Mouse (Mus musculus) embryo, embryonic 10.5 days (tissue): ENCODE results near the gene Suox.
"Not testable (repeated sequence)": the region's sequence is repeated elsewhere in the genome, so short reads cannot be mapped to it uniquely, and the experiment has no call there.

Experiments used
- DNase-seq: peaks from one replicate; pipeline ENCODE4 v3.0.0-alpha.2; 2015; ENCODE audit warnings: low spot score

The Suox gene

GRCm38 (mm10) chr10:128673763-128674468 lies at the start of gene Suox:
Gene Suox, minus strand, starts transcription at chr10:128674073.
- peak; percentile 91 for DNase-seq

GRCm38 (mm10) chr10:128715559-128716537 lies 42.0 kb upstream of the Suox start:
- no peak for DNase-seq

GRCm38 (mm10) chr10:128711318-128711717 lies 37.4 kb upstream of the Suox start:
- DNase-seq, result not testable (repeated sequence)

GRCm38 (mm10) chr10:128705317-128705693 lies 31.4 kb upstream of the Suox start:
- DNase-seq, result no peak

GRCm38 (mm10) chr10:128704491-128705316 lies 30.8 kb upstream of the Suox start, which contains the start of gene Cdk2:
Gene Cdk2, minus strand, starts transcription at chr10:128705031.
- peak; percentile 96 for DNase-seq

GRCm38 (mm10) chr10:128703895-128704294 lies 30.0 kb upstream of the Suox start, which contains the start of gene Pmel:
Gene Pmel, plus strand, starts transcription at chr10:128704195.
- no peak for DNase-seq

- DNase-seq, result no peak
Observed at GRCm38 (mm10) chr10:128702328-128703007, 28.6 kb upstream of the Suox start.

GRCm38 (mm10) chr10:128700712-128701111 lies 26.8 kb upstream of the Suox start:
- no peak for DNase-seq

- DNase-seq, result no peak
Observed at GRCm38 (mm10) chr10:128699611-128700010, 25.7 kb upstream of the Suox start.

GRCm38 (mm10) chr10:128699006-128699405 lies 25.1 kb upstream of the Suox start:
- DNase-seq, result no peak

GRCm38 (mm10) chr10:128697072-128697725 lies 23.3 kb upstream of the Suox start:
- peak; percentile 6 for DNase-seq

- DNase-seq, result peak; percentile 99
Observed at GRCm38 (mm10) chr10:128695992-128696807, 22.3 kb upstream of the Suox start, which contains the start of gene Rab5b. Gene Rab5b, minus strand, starts transcription at chr10:128696264.

GRCm38 (mm10) chr10:128695411-128695991 lies 21.6 kb upstream of the Suox start:
- DNase-seq, result no peak

GRCm38 (mm10) chr10:128674469-128675008 lies 666 bp upstream of the Suox start:
- DNase-seq, result peak; percentile 73

- no peak for DNase-seq
Observed at GRCm38 (mm10) chr10:128671148-128671547, 2.7 kb downstream of the Suox start.

GRCm38 (mm10) chr10:128668790-128669672 lies 4.8 kb downstream of the Suox start:
- DNase-seq, result peak; percentile 72

- DNase-seq, result no peak
Observed at GRCm38 (mm10) chr10:128665806-128666205, 8.1 kb downstream of the Suox start.

- no peak for DNase-seq
Observed at GRCm38 (mm10) chr10:128665307-128665706, 8.6 kb downstream of the Suox start.
